Mouse (Mus musculus) bone marrow, adult 2 months (tissue): Measurements from ENCODE around the gene Anks1b. TPM values are rescaled to one million over a fixed set of nuclear protein-coding genes. Genes with fewer than 3 reads are reported as not detected.

Experiments
- H3K27ac ChIP-seq: fragments of 200-500 bp; 2 replicates; pipeline ENCODE4 v1.5.1; 2012; ENCODE audit warnings: low read depth, mild to moderate bottlenecking, control low read depth, inconsistent platforms, low read length; ENCODE audit not compliant: control insufficient read depth, poor library complexity, insufficient read depth
- H3K4me1 ChIP-seq: fragments of 200-500 bp; 2 replicates; pipeline ENCODE4 v1.6.1; 2011; ENCODE audit warnings: low read length; ENCODE audit not compliant: control insufficient read depth, insufficient read depth
- H3K4me3 ChIP-seq: fragments of 200-500 bp; replicated peaks from 2 replicates; pipeline ENCODE3; 2011; ENCODE audit warnings: mild to moderate bottlenecking, low read depth, low read length, control low read depth; ENCODE audit not compliant: control insufficient read depth
- CTCF ChIP-seq: fragments of 200-500 bp; IDR thresholded peaks from 2 replicates; pipeline ENCODE4 v1.5.1; 2011; ENCODE audit warnings: low read length, control low read depth; ENCODE audit not compliant: control insufficient read depth, insufficient read depth
- POLR2A ChIP-seq: fragments of 200-500 bp; IDR thresholded peaks from 2 replicates; pipeline ENCODE4 v1.6.1; 2011; ENCODE audit warnings: low read depth, mild to moderate bottlenecking, control low read depth, low read length, borderline replicate concordance; ENCODE audit not compliant: control insufficient read depth
- WGBS: fragments of 180-500 bp; shearing (Covaris S2); methylation state at CpG from one replicate; pipeline ENCODE4 v1.1.7; 2018; 5-methylcytosine and 5-hydroxymethylcytosine counted together
- polyA plus RNA-seq: library from polyadenylated mRNA; stranded (reverse); fragments of >200 nt; gene quantifications from 2 replicates; pipeline ENCODE4 v1.2.4, GENCODE M21; 2011; ENCODE audit warnings: low replicate concordance; ENCODE audit not compliant: missing spikeins, insufficient read depth, insufficient read length

Gene Anks1b
- polyA plus RNA-seq, 1 experiment, result not detected

DNA sequence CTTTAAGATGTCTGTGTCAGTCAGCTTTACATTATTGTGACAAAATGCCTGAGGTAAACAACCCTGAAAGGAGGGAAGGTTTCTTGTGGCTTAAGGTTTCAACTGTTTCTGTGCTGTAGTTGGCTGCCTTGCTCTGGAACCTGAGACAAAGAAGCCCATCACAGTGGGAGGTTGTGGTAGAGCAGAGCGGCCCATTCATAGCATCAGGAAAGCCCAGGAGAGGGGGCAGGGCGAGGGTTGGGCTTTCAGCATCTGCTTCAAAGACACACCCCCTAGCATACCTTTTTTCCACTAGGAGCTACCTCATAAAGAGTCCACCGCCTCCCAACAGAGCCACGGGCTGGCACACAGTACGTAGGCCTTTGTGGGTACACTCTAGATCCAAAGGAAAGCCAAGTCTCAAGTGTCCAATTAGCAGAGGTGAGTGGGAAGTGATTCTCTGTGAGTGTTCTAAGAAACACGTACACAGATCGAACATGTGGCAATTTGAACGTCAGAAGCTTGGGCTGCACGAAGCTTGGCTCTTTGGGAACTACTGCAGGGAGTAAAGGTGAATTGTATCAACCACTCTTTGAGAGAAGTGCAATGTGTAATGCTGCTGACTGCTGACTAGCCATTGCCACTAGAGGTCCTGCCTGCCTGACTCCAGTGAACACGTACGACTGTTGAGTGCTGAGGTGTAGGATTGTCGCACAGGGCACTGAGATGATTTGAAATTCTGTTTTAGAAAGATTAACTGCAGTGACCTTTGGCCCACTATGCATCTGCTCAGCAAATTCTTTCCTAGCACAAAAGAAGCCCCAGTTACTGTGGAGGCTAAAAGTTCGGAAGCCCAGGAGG is 906.5 kb downstream of the Anks1b start:
- Histone ChIP-seq H3K4me1 (no peaks in the 10 kb centered on the region), H3K27ac (no peak overlapping the region), H3K4me3 (no peak overlapping the region)
- 61% methylated on average over 13 of the region's 13 CpGs for WGBS
- TF ChIP-seq POLR2A (no peak), CTCF (no peak)

- TF ChIP-seq CTCF (no peak), POLR2A (no peak)
- Histone ChIP-seq H3K4me3 (no peak overlapping the region), H3K27ac (no peak overlapping the region), H3K4me1 (no peaks in the 10 kb centered on the region)
- WGBS, result 61% methylated on average over 4 of the region's 4 CpGs
Observed at GRCm38 (mm10) chr10:90784981-90785650, 911.8 kb downstream of the Anks1b start.

DNA sequence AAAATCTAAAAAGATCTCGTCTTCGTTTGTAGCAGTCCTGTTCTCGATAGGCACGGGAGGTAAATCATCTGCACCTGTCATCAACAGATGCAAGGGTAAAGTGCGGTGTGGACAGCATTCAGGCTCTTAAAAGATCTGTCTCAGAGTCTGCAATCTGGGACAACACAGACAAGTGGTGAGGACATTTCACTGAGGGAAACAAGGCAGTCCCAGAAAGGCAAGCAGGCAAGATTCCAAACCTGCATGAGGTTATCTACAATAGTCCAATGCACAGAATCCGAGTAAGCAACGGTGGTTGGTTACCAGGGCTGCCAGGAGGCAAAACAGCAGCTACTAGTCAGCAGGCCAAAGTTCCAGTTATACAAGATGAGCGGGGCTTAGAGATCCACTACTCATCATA is 912.4 kb downstream of the Anks1b start:
- WGBS, result 79% methylated on average over 8 of the region's 8 CpGs
- TF ChIP-seq CTCF (no peak), POLR2A (no peak)
- H3K27ac ChIP-seq, result no peak overlapping the region
- H3K4me1 ChIP-seq, result no peaks in the 10 kb centered on the region
- no peak overlapping the region for H3K4me3 ChIP-seq

GRCm38 (mm10) chr10:90803112-90803511 is 929.8 kb downstream of the Anks1b start:
- TF ChIP-seq CTCF (no peak), POLR2A (no peak)
- Histone ChIP-seq H3K27ac (no peak overlapping the region), H3K4me1 (no peaks in the 10 kb centered on the region), H3K4me3 (no peak overlapping the region)
- 45% methylated on average over 6 of the region's 6 CpGs for WGBS

DNA sequence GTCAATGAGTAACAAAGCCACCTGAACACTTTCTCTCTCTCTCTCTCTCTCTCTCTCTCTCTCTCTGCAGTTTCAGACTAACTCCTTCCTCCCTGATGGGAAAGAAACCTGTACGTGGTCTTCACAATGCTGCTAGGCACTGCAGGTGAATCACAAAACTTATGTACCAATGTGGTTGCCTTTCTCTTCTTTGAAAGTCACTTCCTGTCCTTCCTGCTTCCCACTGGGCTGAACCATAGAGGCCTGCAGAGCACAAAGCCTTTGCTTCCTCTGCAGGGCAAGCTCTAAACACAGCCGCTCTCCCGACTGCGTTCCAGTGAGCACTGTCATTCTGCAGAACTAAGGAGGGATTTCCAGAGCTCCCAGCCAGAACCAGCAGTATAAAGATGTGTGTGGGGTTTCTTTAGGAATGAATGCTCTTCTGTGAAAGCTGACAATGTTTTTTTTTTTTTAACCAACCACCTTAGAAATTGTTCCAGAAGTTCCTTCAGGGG is 931.3 kb downstream of the Anks1b start:
- WGBS, result 18% methylated on average over 4 of the region's 4 CpGs
- TF ChIP-seq POLR2A (no peak), CTCF (no peak)
- H3K27ac ChIP-seq, result no peak overlapping the region
- H3K4me3 ChIP-seq, result no peak overlapping the region
- H3K4me1 ChIP-seq, result no peaks in the 10 kb centered on the region

- TF ChIP-seq POLR2A, result no peak
- Histone ChIP-seq H3K4me3 (no peak overlapping the region), H3K27ac (no peak overlapping the region), H3K4me1 (no peaks in the 10 kb centered on the region)
- WGBS, result 71% methylated on average over 8 of the region's 8 CpGs
Observed at GRCm38 (mm10) chr10:90808616-90809310, 935.5 kb downstream of the Anks1b start.

DNA sequence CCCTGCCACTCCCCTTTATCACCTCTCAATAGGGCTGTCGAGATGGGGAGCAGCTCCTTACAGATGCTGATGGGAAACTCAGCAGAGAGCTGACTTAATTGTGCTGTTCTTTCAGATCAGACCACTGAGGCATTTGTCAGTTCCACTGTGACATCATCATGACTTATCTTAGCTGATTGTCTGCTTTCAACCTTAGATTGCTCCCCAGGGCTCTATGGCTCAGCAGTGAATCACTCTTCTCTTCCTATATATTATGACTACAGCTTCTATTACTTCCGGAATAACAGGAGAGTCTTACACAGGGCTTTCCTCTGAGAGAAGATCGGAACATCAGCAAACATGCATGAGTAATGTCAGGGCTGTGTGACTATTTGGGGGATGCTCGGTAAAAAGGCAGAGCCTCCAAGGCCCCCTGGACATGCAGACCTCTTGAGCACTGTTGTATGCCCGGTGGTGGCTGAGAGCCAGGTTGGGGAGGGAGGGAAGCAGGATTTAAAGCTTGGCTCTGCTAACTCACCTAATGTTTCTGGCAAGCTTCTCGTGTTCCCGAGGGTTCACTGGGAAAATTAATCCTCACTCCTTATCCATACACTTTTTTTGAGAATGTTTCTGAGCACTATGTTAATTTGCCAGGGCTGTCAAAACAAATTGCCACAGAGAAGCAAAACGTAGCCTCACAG is 936.7 kb downstream of the Anks1b start:
- TF ChIP-seq POLR2A (no peak), CTCF (no peak)
- 39% methylated on average over 8 of the region's 8 CpGs for whole genome bisulfite sequencing
- Histone ChIP-seq H3K27ac (no peak overlapping the region), H3K4me1 (no peaks in the 10 kb centered on the region), H3K4me3 (no peak overlapping the region)
